Mouse (Mus musculus): Measurements from ENCODE around the gene Gm10392. TPM values are rescaled to one million over a fixed set of nuclear protein-coding genes. Genes with fewer than 3 reads are reported as not detected.

Gm10392 gene
- polyA plus RNA-seq, 1 experiment, result not detected

DNA sequence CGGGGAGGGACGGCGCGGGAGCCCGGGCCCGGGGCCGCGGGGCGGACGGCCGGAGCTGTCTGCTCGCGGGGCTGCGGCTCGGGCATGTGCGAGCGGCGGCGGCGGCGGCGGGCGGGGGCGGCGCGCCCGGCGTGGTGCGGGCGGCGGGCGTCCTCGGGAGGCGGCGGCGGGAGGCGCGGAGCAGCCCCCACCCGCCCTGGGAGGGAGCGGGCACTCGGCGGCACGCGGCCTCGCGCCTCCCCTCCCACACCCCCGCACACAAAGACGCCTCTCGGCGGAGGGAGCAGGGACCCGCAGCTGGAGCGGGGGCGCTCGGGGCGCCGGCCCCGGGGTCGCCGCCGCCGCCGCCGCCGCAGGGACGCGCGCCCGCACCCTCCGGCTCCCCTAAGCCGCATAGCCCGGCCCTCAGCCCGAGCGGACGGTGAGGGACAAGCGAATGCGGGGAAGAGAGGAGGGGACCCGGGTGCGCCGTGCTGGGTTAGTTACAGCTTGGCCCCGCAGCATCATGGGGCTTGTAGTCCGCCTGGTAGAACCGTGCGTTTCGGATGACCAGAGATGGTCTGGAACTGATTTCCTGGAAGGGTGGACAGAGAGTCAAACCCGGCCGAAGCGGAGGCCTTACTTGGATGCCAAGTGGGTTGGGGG is 29.3 kb downstream of the Gm10392 start, which contains the start of gene Ankrd13b:
Gene Ankrd13b, minus strand, starts transcription at position 88 of the 645 bp plus-strand sequence.
- TF ChIP-seq POLR2A (IDR thresholded peaks at IDR 0.05; ENCODE audit: borderline replicate concordance, extremely low read depth, insufficient read depth, insufficient read length, poor library complexity, severe bottlenecking) (peak; percentile 59; the same call in 1 of the 2 replicates), CTCF (IDR thresholded peaks at IDR 0.05; ENCODE audit: borderline replicate concordance, extremely low read depth, insufficient read depth, insufficient read length) (no peak)
- peak; percentile 94 for DNase-seq (ENCODE audit: low read depth)

DNA sequence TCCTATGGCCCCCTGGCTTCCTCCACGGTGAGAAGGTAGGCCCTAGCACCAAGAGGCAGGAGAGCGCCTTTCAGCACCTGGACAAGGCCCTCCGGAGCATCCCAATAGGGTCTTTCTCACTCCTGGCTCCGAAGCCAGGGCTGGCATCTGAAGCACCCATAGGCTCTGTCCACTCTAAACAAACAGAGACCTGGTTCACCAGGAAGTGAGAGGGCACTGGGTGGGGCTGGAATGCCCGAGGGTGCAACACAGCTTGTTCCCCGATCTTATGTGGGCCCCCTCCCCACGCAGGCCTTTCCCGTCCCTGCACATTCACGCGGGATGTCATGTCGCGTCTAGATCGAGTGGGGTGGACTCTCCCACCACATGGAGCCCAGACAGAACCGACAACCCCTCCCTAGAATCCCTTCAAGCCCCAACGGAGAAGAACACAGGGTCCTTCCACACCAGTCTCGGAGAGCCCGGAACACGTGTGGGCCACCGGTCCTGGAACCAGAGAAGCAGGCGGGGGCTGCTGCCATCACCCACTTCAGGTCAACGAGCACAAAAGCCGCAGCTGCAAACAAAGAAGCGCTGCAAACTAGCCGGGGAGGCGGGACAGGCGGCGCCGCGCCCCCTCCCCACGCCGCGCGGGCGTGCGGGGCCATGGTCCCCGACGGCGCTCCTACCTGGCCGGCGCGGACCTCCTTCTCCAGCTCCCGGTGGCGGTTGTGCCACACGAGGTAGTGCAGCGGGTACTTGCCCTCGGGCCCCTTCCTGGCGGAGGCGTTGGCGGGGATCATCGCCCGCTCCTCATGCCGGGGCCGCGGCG is 30.0 kb downstream of the Gm10392 start:
- peak; percentile 54 for DNase-seq (ENCODE audit: low read depth)
- TF ChIP-seq CTCF (IDR thresholded peaks at IDR 0.05; ENCODE audit: borderline replicate concordance, extremely low read depth, insufficient read depth, insufficient read length) (no peak), POLR2A (IDR thresholded peaks at IDR 0.05; ENCODE audit: borderline replicate concordance, extremely low read depth, insufficient read depth, insufficient read length, poor library complexity, severe bottlenecking) (no peak)

- DNase-seq (ENCODE audit: low read depth), result peak; percentile 92
- TF ChIP-seq POLR2A (IDR thresholded peaks at IDR 0.05; ENCODE audit: borderline replicate concordance, extremely low read depth, insufficient read depth, insufficient read length, poor library complexity, severe bottlenecking) (no peak), CTCF (IDR thresholded peaks at IDR 0.05; ENCODE audit: borderline replicate concordance, extremely low read depth, insufficient read depth, insufficient read length) (no peak; the same call in 1 of the 2 replicates)
Observed at GRCm38 (mm10) chr11:77486798-77487197, 32.2 kb downstream of the Gm10392 start.

GRCm38 (mm10) chr11:77485229-77485628 is 33.8 kb downstream of the Gm10392 start:
- TF ChIP-seq CTCF (IDR thresholded peaks at IDR 0.05; ENCODE audit: borderline replicate concordance, extremely low read depth, insufficient read depth, insufficient read length) (no peak), POLR2A (IDR thresholded peaks at IDR 0.05; ENCODE audit: borderline replicate concordance, extremely low read depth, insufficient read depth, insufficient read length, poor library complexity, severe bottlenecking) (no peak)
- DNase-seq (ENCODE audit: low read depth), result peak; percentile 84

DNA sequence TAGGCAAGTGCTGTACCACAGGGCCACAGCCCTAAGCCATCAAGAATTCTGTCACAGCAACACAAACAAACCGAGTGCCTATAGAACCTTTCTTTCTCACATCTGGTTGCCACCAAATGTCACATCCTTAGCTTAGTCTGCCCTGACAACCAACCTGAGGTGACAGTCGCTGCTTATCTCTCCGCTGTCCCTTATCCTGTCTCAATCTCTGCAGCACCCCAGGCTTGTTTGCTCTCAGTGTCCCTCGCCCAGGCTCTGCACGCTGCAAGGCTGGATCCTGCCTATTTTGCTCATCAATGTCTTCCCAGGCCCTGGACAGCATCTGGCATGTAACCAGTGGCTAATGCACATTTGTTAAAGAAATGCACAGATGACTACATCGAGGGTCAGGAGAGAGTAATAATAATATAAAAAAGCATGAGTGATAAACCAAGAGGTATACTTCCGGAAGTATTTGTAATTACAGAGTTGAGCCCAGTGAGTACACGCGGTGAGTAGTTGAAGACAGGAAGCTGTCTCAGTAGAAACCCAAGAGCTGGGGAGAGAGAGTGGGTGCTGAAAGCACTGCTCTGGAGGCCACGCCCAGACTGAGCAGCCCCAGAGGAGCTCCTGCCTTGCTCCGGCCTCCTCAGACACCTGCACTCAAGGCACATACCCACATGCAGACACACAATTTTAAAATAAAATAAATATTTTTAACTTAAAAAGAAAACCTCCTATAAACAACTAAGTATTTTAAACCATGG is 35.3 kb downstream of the Gm10392 start:
- DNase-seq (ENCODE audit: low read depth), result no peak
- TF ChIP-seq CTCF (IDR thresholded peaks at IDR 0.05; ENCODE audit: borderline replicate concordance, extremely low read depth, insufficient read depth, insufficient read length) (no peak), POLR2A (IDR thresholded peaks at IDR 0.05; ENCODE audit: borderline replicate concordance, extremely low read depth, insufficient read depth, insufficient read length, poor library complexity, severe bottlenecking) (no peak)

DNA sequence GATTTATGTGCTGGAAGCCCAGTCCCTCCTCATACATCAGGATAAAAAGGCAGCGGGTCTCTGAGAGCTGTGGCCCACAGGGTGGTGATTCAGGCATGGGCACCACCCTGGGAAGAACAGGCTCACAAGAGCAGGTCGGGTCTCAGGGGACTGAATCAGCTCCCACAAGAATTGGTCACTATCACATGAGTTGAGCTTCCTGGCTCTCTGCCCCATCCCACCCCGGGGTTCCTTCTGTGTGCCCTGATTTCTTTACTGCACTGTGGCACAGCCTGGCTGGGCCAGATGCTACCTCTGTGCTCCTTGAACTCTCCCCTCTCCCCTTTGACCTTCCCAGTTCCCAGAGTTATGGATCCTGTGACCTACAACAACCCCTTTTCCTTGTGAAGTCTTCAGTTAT is 36.0 kb downstream of the Gm10392 start:
- no peak for DNase-seq (ENCODE audit: low read depth)
- TF ChIP-seq POLR2A (IDR thresholded peaks at IDR 0.05; ENCODE audit: borderline replicate concordance, extremely low read depth, insufficient read depth, insufficient read length, poor library complexity, severe bottlenecking) (no peak), CTCF (IDR thresholded peaks at IDR 0.05; ENCODE audit: borderline replicate concordance, extremely low read depth, insufficient read depth, insufficient read length) (no peak)

- TF ChIP-seq POLR2A (IDR thresholded peaks at IDR 0.05; ENCODE audit: borderline replicate concordance, extremely low read depth, insufficient read depth, insufficient read length, poor library complexity, severe bottlenecking) (no peak), CTCF (IDR thresholded peaks at IDR 0.05; ENCODE audit: borderline replicate concordance, extremely low read depth, insufficient read depth, insufficient read length) (no peak)
- DNase-seq (ENCODE audit: low read depth), result no peak
Observed at GRCm38 (mm10) chr11:77476895-77477294, 42.1 kb downstream of the Gm10392 start.

- no peak for TF ChIP-seq POLR2A (IDR thresholded peaks at IDR 0.05; ENCODE audit: borderline replicate concordance, extremely low read depth, insufficient read depth, insufficient read length, poor library complexity, severe bottlenecking)
- TF ChIP-seq CTCF (IDR thresholded peaks at IDR 0.05; ENCODE audit: borderline replicate concordance, extremely low read depth, insufficient read depth, insufficient read length), result no peak
- no peak for DNase-seq (ENCODE audit: low read depth)
Observed at GRCm38 (mm10) chr11:77476216-77476615, 42.8 kb downstream of the Gm10392 start.

DNA sequence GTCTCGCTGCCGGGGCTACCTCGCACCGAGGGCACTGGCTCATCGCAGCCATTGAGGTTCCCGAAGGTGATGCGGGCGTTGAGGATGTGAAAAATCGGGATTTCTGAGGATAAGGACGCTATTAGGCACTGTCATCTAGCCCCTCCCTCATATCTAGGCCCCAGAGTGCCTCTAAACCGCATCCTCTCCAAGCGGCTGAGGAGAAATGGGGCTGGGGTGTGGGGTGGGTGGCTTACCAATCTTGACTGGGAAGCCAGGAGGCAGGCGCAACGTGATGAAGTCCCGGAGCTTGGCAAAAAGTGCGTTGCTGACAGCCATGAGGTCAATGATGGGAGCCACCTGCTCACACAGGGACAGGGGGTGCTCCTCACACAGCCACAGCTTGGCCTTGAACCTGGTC is 46.2 kb downstream of the Gm10392 start:
- TF ChIP-seq CTCF (IDR thresholded peaks at IDR 0.05; ENCODE audit: borderline replicate concordance, extremely low read depth, insufficient read depth, insufficient read length), result no peak
- no peak for DNase-seq (ENCODE audit: low read depth)

DNA sequence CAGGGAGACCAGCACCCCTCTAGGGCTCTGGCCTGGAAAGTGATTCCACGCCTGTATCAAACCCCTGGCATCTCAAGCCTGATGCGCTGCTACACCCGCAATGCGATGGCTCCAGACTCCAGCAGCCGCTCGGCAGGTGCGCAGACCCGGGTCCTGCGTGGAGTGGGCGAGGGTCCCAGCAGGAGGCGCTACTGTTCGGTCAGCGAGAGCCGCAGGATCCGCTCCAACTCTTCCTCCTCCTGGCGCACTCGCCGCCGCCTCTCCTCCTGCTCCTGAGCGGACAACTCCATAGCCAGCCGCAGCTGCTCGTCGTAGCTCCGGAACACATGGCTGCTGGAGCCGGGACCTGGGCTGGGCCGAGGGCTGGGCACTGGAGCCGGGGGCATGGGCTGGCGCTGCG is 47.6 kb downstream of the Gm10392 start:
- DNase-seq (ENCODE audit: low read depth), result no peak
- TF ChIP-seq POLR2A (IDR thresholded peaks at IDR 0.05; ENCODE audit: borderline replicate concordance, extremely low read depth, insufficient read depth, insufficient read length, poor library complexity, severe bottlenecking), result no peak
- no peak for TF ChIP-seq CTCF (IDR thresholded peaks at IDR 0.05; ENCODE audit: borderline replicate concordance, extremely low read depth, insufficient read depth, insufficient read length)

DNA sequence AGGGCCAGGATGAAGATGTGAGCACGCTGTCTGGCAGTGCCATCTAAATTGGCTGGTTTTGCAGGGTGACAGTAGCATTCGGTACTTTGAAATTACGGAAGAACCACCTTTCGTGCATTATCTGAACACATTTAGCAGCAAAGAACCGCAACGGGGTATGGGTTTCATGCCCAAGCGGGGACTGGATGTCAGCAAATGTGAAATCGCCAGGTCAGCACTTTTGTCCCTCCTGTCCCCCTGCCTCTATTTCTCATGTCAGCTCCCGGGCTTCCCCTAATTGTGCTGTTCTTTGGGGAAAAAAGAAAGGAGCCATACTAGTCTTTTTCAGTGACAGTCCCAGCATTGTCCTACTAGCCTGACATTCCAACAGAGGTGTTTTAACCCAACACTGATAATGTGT is 50.6 kb downstream of the Gm10392 start:
- TF ChIP-seq POLR2A (IDR thresholded peaks at IDR 0.05; ENCODE audit: borderline replicate concordance, extremely low read depth, insufficient read depth, insufficient read length, poor library complexity, severe bottlenecking), result no peak
- TF ChIP-seq CTCF (IDR thresholded peaks at IDR 0.05; ENCODE audit: borderline replicate concordance, extremely low read depth, insufficient read depth, insufficient read length), result no peak
- DNase-seq (ENCODE audit: low read depth), result no peak
